Mouse (Mus musculus) kidney, embryonic 16.5 days (tissue): Measurements from ENCODE around the gene Zw10. TPM values are rescaled to one million over a fixed set of nuclear protein-coding genes. Genes with fewer than 3 reads are reported as not detected.
A peak's percentile ranks its signal among the peaks of the same experiment; 100 is the strongest.

Experiments used
- ATAC-seq: fragments of 200-750 bp; cut with Nextera tagmentation; 2 replicates; pipeline ENCODE4 v1.8.0; 2017; ENCODE audit warnings: moderate TSS enrichment; ENCODE audit not compliant: low FRiP score, low TSS enrichment
- H3K27ac ChIP-seq: fragments of 300-500 bp; sonication (generic); 2 replicates; pipeline ENCODE4 v1.5.1; 2014; ENCODE audit warnings: low read length
- H3K27me3 ChIP-seq: fragments of 300-500 bp; sonication (generic); 2 replicates; pipeline ENCODE4 v1.6.1; 2014; ENCODE audit warnings: low read length, control low read depth, mixed read lengths; ENCODE audit not compliant: insufficient read depth
- H3K36me3 ChIP-seq: fragments of 300-500 bp; sonication (generic); 2 replicates; pipeline ENCODE4 v1.6.1; 2014; ENCODE audit warnings: low read length, control low read depth, mixed read lengths; ENCODE audit not compliant: insufficient read depth
- H3K4me1 ChIP-seq: fragments of 300-500 bp; sonication (generic); 2 replicates; pipeline ENCODE4 v1.6.1; 2014; ENCODE audit warnings: low read length, control low read depth, mixed read lengths; ENCODE audit not compliant: insufficient read depth
- H3K4me2 ChIP-seq: fragments of 300-500 bp; sonication (generic); replicated peaks from 2 replicates; pipeline ENCODE4 v1.6.1; 2014; ENCODE audit warnings: low read depth, low read length
- H3K4me3 ChIP-seq: fragments of 300-500 bp; sonication (generic); 2 replicates; pipeline ENCODE4 v1.5.1; 2014; ENCODE audit warnings: mild to moderate bottlenecking, low read length
- H3K9ac ChIP-seq: fragments of 300-500 bp; sonication (generic); replicated peaks from 2 replicates; pipeline ENCODE4 v1.6.1; 2014; ENCODE audit warnings: low read length
- H3K9me3 ChIP-seq: fragments of 300-500 bp; sonication (generic); 2 replicates; pipeline ENCODE4 v1.6.1; 2016; ENCODE audit warnings: low read length, control low read depth
- WGBS: fragments of 180-500 bp; shearing (Covaris S2); extraction: QIAGEN DNeasy Blood & Tissue Kit; methylation state at CpG from one replicate; pipeline ENCODE4 v1.1.7; 2014; 5-methylcytosine and 5-hydroxymethylcytosine counted together
- polyA plus RNA-seq: library from polyadenylated mRNA; unstranded; fragments of >200 nt; fragmentation: Nextera tagmentation; extraction: Ambion mirVana; gene quantifications from 2 replicates; pipeline ENCODE4 v1.2.1, GENCODE M21; 2015

The Zw10 gene
- polyA plus RNA-seq, 1 experiment from 2014 or later = 40.1 TPM

DNA sequence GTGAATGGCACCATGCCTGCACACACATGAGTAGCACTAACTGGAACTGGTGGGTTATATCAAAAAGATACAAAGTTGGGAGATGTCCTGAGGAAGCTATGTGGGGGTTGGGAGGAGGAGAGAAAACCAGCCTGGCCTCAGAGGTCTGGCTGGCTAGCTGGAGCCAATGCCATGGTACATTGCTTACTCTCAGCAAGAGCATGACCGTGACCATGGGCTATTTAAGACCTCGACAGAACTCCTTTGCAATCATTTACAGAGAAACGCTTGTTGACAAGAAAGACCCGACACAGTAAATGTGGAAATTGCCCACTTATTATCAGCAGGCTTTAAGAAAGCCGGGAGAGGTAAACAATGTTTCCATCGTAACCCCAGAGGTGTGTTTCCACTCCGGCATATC lies 70.3 kb downstream of the Zw10 start:
- no peaks in the 10 kb centered on the region for H3K4me1 ChIP-seq
- no peak overlapping the region; the same call in 1 of the 2 replicates for H3K27ac ChIP-seq
- no peaks in the 10 kb centered on the region for H3K27me3 ChIP-seq
- H3K9me3 ChIP-seq = peaks cover 4% of the 10 kb centered on the region; the same call in 1 of the 2 replicates
- H3K4me2 ChIP-seq = no peak overlapping the region
- 53% methylated on average over 7 of the region's 7 CpGs for WGBS
- H3K9ac ChIP-seq = no peak overlapping the region
- no peak overlapping the region for H3K4me3 ChIP-seq
- peak; percentile 73; the same call in 1 of the 2 replicates for ATAC-seq
- H3K36me3 ChIP-seq = no peaks in the 10 kb centered on the region

Other genes starting within 250 kb of the Zw10 start
- 1.5 and 1.8 TPM in 2 replicates for gene Zbtb16, start 219.4 kb upstream of the Zw10 start, polyA plus RNA-seq
- 0.78 and 0.86 TPM in 2 replicates for gene Htr3a, start 144.5 kb upstream of the Zw10 start, polyA plus RNA-seq
- gene Htr3b, start 90.6 kb upstream of the Zw10 start, polyA plus RNA-seq = 0.10 and 0.32 TPM in 2 replicates
- gene Usp28, start 70.2 kb upstream of the Zw10 start, polyA plus RNA-seq = 30.1 and 36.8 TPM in 2 replicates
- 0.19 and 0.45 TPM in 2 replicates for gene Tmprss5, start 25.6 kb downstream of the Zw10 start, polyA plus RNA-seq
- gene Gm4894, start 194.9 kb downstream of the Zw10 start, polyA plus RNA-seq = not detected in 2 replicates